Mouse (Mus musculus): ENCODE data around the gene Selenow. TPM values are rescaled to one million over a fixed set of nuclear protein-coding genes. Genes with fewer than 3 reads are reported as not detected.

Selenow gene
- polyA plus RNA-seq, 1 experiment from 2014 or later, result 1,615 TPM

GRCm38 (mm10) chr7:15961239-15961638 is 39.0 kb upstream of the Selenow start:
- H3K9me3 ChIP-seq (ENCODE audit: control insufficient read depth, low read length), result no peaks in the 10 kb centered on the region
- no peak overlapping the region for H3K9ac ChIP-seq
- no peak for DNase-seq (ENCODE audit: low spot score)
- no peaks in the 10 kb centered on the region for H3K27me3 ChIP-seq (ENCODE audit: control insufficient read depth, insufficient read depth, low read length)
- H3K4me1 ChIP-seq (replicated peaks; ENCODE audit: control insufficient read depth, insufficient read depth, low read length), result peaks cover 8% of the 10 kb centered on the region; the same call in 1 of the 2 replicates
- H3K4me2 ChIP-seq (replicated peaks), result no peak overlapping the region
- no peak overlapping the region for H3K27ac ChIP-seq
- no peak for ATAC-seq (ENCODE audit: low FRiP score)
- H3K36me3 ChIP-seq (replicated peaks; ENCODE audit: control insufficient read depth, insufficient read depth), result no peaks in the 10 kb centered on the region
- 58% methylated on average over 4 of the region's 4 CpGs for WGBS
- no peak overlapping the region for H3K4me3 ChIP-seq (replicated peaks; ENCODE audit: low read length)

GRCm38 (mm10) chr7:15960691-15961090 is 38.5 kb upstream of the Selenow start:
- peaks cover 8% of the 10 kb centered on the region; the same call in 1 of the 2 replicates for H3K4me1 ChIP-seq (replicated peaks; ENCODE audit: control insufficient read depth, insufficient read depth, low read length)
- H3K4me3 ChIP-seq (replicated peaks; ENCODE audit: low read length), result no peak overlapping the region
- no peak for DNase-seq (ENCODE audit: low spot score)
- H3K9me3 ChIP-seq (ENCODE audit: control insufficient read depth, low read length), result no peaks in the 10 kb centered on the region
- 27% methylated on average over 4 of the region's 4 CpGs for WGBS
- H3K36me3 ChIP-seq (replicated peaks; ENCODE audit: control insufficient read depth, insufficient read depth), result no peaks in the 10 kb centered on the region
- H3K4me2 ChIP-seq (replicated peaks), result no peak overlapping the region
- no peak for ATAC-seq (ENCODE audit: low FRiP score)
- no peaks in the 10 kb centered on the region for H3K27me3 ChIP-seq (ENCODE audit: control insufficient read depth, insufficient read depth, low read length)
- H3K27ac ChIP-seq, result no peak overlapping the region
- H3K9ac ChIP-seq, result no peak overlapping the region

GRCm38 (mm10) chr7:15956143-15956542 is 33.9 kb upstream of the Selenow start:
- no peak for ATAC-seq (ENCODE audit: low FRiP score)
- Histone ChIP-seq H3K9ac (no peak overlapping the region), H3K4me3 (replicated peaks; ENCODE audit: low read length) (no peak overlapping the region), H3K9me3 (ENCODE audit: control insufficient read depth, low read length) (no peaks in the 10 kb centered on the region), H3K27me3 (ENCODE audit: control insufficient read depth, insufficient read depth, low read length) (no peaks in the 10 kb centered on the region), H3K4me2 (replicated peaks) (no peak overlapping the region), H3K4me1 (replicated peaks; ENCODE audit: control insufficient read depth, insufficient read depth, low read length) (no peaks in the 10 kb centered on the region), H3K27ac (no peak overlapping the region), H3K36me3 (replicated peaks; ENCODE audit: control insufficient read depth, insufficient read depth) (no peaks in the 10 kb centered on the region)
- DNase-seq (ENCODE audit: low spot score), result no peak
- WGBS, result 74% methylated on average over 5 of the region's 5 CpGs

- DNase-seq (ENCODE audit: low spot score) (no peak), ATAC-seq (ENCODE audit: low FRiP score) (no peak)
- Histone ChIP-seq H3K27me3 (ENCODE audit: control insufficient read depth, insufficient read depth, low read length) (no peaks in the 10 kb centered on the region), H3K4me3 (replicated peaks; ENCODE audit: low read length) (peak overlapping the region; percentile 14; the same call in 1 of the 2 replicates), H3K9ac (0 out of 2 replicates have a peak overlapping the region, but pooled peaks have one; percentile 40), H3K4me2 (replicated peaks) (peak overlapping the region; percentile 40), H3K4me1 (replicated peaks; ENCODE audit: control insufficient read depth, insufficient read depth, low read length) (no peaks in the 10 kb centered on the region), H3K9me3 (ENCODE audit: control insufficient read depth, low read length) (no peaks in the 10 kb centered on the region), H3K36me3 (replicated peaks; ENCODE audit: control insufficient read depth, insufficient read depth) (no peaks in the 10 kb centered on the region), H3K27ac (no peak overlapping the region)
- WGBS, result 29% methylated on average over 7 of the region's 7 CpGs
Observed at GRCm38 (mm10) chr7:15955509-15955908, 33.3 kb upstream of the Selenow start.

- peak overlapping the region; percentile 14; the same call in 1 of the 2 replicates for H3K4me3 ChIP-seq (replicated peaks; ENCODE audit: low read length)
Observed at GRCm38 (mm10) chr7:15954978-15955443, 32.8 kb upstream of the Selenow start.

GRCm38 (mm10) chr7:15954436-15954835 is 32.2 kb upstream of the Selenow start:
- Histone ChIP-seq H3K27me3 (ENCODE audit: control insufficient read depth, insufficient read depth, low read length) (no peaks in the 10 kb centered on the region), H3K36me3 (replicated peaks; ENCODE audit: control insufficient read depth, insufficient read depth) (no peaks in the 10 kb centered on the region), H3K4me3 (replicated peaks; ENCODE audit: low read length) (no peak overlapping the region), H3K27ac (no peak overlapping the region), H3K4me1 (replicated peaks; ENCODE audit: control insufficient read depth, insufficient read depth, low read length) (no peaks in the 10 kb centered on the region), H3K4me2 (replicated peaks) (no peak overlapping the region), H3K9me3 (ENCODE audit: control insufficient read depth, low read length) (no peaks in the 10 kb centered on the region), H3K9ac (no peak overlapping the region)
- WGBS, result 97% methylated on average over 7 of the region's 7 CpGs
- DNase-seq (ENCODE audit: low spot score) (no peak), ATAC-seq (ENCODE audit: low FRiP score) (no peak)

More at GRCm38 (mm10) chr7:15954978-15955443, 32.8 kb upstream of the Selenow start:
- no peak for ATAC-seq (ENCODE audit: low FRiP score)
- Histone ChIP-seq H3K4me2 (replicated peaks) (peak overlapping the region; percentile 40), H3K27ac (no peak overlapping the region), H3K4me1 (replicated peaks; ENCODE audit: control insufficient read depth, insufficient read depth, low read length) (no peaks in the 10 kb centered on the region), H3K9ac (peak overlapping the region; percentile 40; the same call in 1 of the 2 replicates), H3K27me3 (ENCODE audit: control insufficient read depth, insufficient read depth, low read length) (no peaks in the 10 kb centered on the region), H3K9me3 (ENCODE audit: control insufficient read depth, low read length) (no peaks in the 10 kb centered on the region), H3K36me3 (replicated peaks; ENCODE audit: control insufficient read depth, insufficient read depth) (no peaks in the 10 kb centered on the region)
- WGBS, result 7% methylated on average over 21 of the region's 21 CpGs
- no peak for DNase-seq (ENCODE audit: low spot score)

GRCm38 (mm10) chr7:15953307-15954074 is 31.3 kb upstream of the Selenow start:
- Histone ChIP-seq H3K4me1 (replicated peaks; ENCODE audit: control insufficient read depth, insufficient read depth, low read length) (no peaks in the 10 kb centered on the region), H3K9ac (no peak overlapping the region), H3K27me3 (ENCODE audit: control insufficient read depth, insufficient read depth, low read length) (no peaks in the 10 kb centered on the region), H3K36me3 (replicated peaks; ENCODE audit: control insufficient read depth, insufficient read depth) (no peaks in the 10 kb centered on the region), H3K4me3 (replicated peaks; ENCODE audit: low read length) (no peak overlapping the region), H3K9me3 (ENCODE audit: control insufficient read depth, low read length) (no peaks in the 10 kb centered on the region), H3K27ac (no peak overlapping the region), H3K4me2 (replicated peaks) (no peak overlapping the region)
- DNase-seq (ENCODE audit: low spot score) (no peak), ATAC-seq (ENCODE audit: low FRiP score) (no peak)
- WGBS, result 94% methylated on average over 13 of the region's 13 CpGs

- Histone ChIP-seq H3K9ac (no peak overlapping the region), H3K36me3 (replicated peaks; ENCODE audit: control insufficient read depth, insufficient read depth) (no peaks in the 10 kb centered on the region)
- 85% methylated on average over 3 of the region's 3 CpGs for WGBS
Observed at GRCm38 (mm10) chr7:15952416-15952815, 30.2 kb upstream of the Selenow start.

GRCm38 (mm10) chr7:15950008-15950407 is 27.8 kb upstream of the Selenow start:
- ATAC-seq (ENCODE audit: low FRiP score) (no peak), DNase-seq (ENCODE audit: low spot score) (no peak)
- H3K36me3 ChIP-seq (replicated peaks; ENCODE audit: control insufficient read depth, insufficient read depth), result no peaks in the 10 kb centered on the region
- no peak overlapping the region for H3K27ac ChIP-seq
- no peaks in the 10 kb centered on the region for H3K9me3 ChIP-seq (ENCODE audit: control insufficient read depth, low read length)
- H3K27me3 ChIP-seq (ENCODE audit: control insufficient read depth, insufficient read depth, low read length), result no peaks in the 10 kb centered on the region
- H3K9ac ChIP-seq, result no peak overlapping the region
- H3K4me1 ChIP-seq (replicated peaks; ENCODE audit: control insufficient read depth, insufficient read depth, low read length), result peaks cover 3% of the 10 kb centered on the region; the same call in 1 of the 2 replicates
- H3K4me3 ChIP-seq (replicated peaks; ENCODE audit: low read length), result no peak overlapping the region
- WGBS, result 89% methylated on average over 15 of the region's 15 CpGs
- H3K4me2 ChIP-seq (replicated peaks), result no peak overlapping the region

More at GRCm38 (mm10) chr7:15952416-15952815, 30.2 kb upstream of the Selenow start:
- Histone ChIP-seq H3K27me3 (ENCODE audit: control insufficient read depth, insufficient read depth, low read length) (no peaks in the 10 kb centered on the region), H3K4me2 (replicated peaks) (no peak overlapping the region), H3K4me1 (replicated peaks; ENCODE audit: control insufficient read depth, insufficient read depth, low read length) (no peaks in the 10 kb centered on the region), H3K9me3 (ENCODE audit: control insufficient read depth, low read length) (no peaks in the 10 kb centered on the region), H3K4me3 (replicated peaks; ENCODE audit: low read length) (no peak overlapping the region), H3K27ac (no peak overlapping the region)
- DNase-seq (ENCODE audit: low spot score) (no peak), ATAC-seq (ENCODE audit: low FRiP score) (no peak)

Measured in hindbrain, embryonic 14.5 days (tissue).